Comparison of ENCODE assay signal across 8 mouse cellular contexts in the genomic region with DNA sequence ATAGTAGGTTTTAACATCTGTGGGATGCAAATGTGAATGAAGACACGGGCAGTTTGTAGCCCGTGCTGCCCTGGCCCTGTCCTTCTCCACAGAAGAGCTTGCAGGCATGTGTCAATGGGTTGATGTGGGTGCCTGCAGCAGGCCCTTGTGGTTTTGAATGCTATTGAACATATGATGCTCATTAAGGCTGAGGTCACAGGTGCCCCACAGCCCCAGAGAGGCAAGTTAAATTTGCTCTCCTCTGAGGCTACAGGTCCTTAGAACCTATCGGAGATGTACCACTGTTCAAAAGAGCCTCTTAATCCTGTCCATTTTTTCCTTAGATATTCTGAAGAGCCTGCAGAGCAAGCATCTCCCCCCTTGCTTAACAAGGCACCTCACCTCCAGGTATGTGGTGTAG.
DNase-seq lines count a peak whose midpoint lies in the region; ATAC-seq and TF ChIP-seq lines count a peak whose summit lies in the region.

No protein-coding gene starts in this region.

- H3K4me1 ChIP-seq in kidney, embryonic 15.5 days, result peaks cover 28% of the 10 kb centered on the region
- H3K4me1 ChIP-seq in embryonic facial prominence, embryonic 15.5 days, result peaks cover 48% of the 10 kb centered on the region
- peaks cover 39% of the 10 kb centered on the region for H3K4me1 ChIP-seq in hindbrain, embryonic 15.5 days (replicated peaks)

- no peak overlapping the region for H3ac ChIP-seq in myocyte (ENCODE audit: control insufficient read depth, insufficient read length)

- H3K27ac ChIP-seq in kidney, embryonic 15.5 days, result peak overlapping the region; percentile 90
- peak overlapping the region; percentile 90 for H3K27ac ChIP-seq in embryonic facial prominence, embryonic 15.5 days (replicated peaks)
- peak overlapping the region; percentile 74 for H3K27ac ChIP-seq in hindbrain, embryonic 15.5 days (replicated peaks)

- H3K79me2 ChIP-seq in myocyte (ENCODE audit: control insufficient read depth, insufficient read depth), result no peaks in the 10 kb centered on the region

- no peak overlapping the region for H3K9ac ChIP-seq in kidney, embryonic 15.5 days
- H3K9ac ChIP-seq in embryonic facial prominence, embryonic 15.5 days, result no peak overlapping the region
- no peak overlapping the region for H3K9ac ChIP-seq in hindbrain, embryonic 15.5 days

- no peak for DNase-seq in kidney, postnatal 36 days
- no peak for DNase-seq in urinary bladder, postnatal 25 days (ENCODE audit: low spot score)
- no peak for DNase-seq in thymus, postnatal 0 days (ENCODE audit: low spot score)
- no peak for DNase-seq in left cerebral cortex, postnatal 14 days (ENCODE audit: low spot score in 2 of 2)

- H3K27me3 ChIP-seq in kidney, embryonic 15.5 days, result no peaks in the 10 kb centered on the region
- no peaks in the 10 kb centered on the region for H3K27me3 ChIP-seq in embryonic facial prominence, embryonic 15.5 days
- no peaks in the 10 kb centered on the region for H3K27me3 ChIP-seq in hindbrain, embryonic 15.5 days
- no peaks in the 10 kb centered on the region for H3K27me3 ChIP-seq in myocyte (ENCODE audit: control insufficient read depth, insufficient read depth, insufficient read length)

- H3K4me2 ChIP-seq in kidney, embryonic 15.5 days, result peak overlapping the region; percentile 37
- H3K4me2 ChIP-seq in embryonic facial prominence, embryonic 15.5 days (replicated peaks), result peak overlapping the region; percentile 35
- H3K4me2 ChIP-seq in hindbrain, embryonic 15.5 days, result peak overlapping the region; percentile 26; the same call in 1 of the 2 replicates
- H3K4me2 ChIP-seq in myocyte (ENCODE audit: low read depth), result peak overlapping the region; percentile 78

- ATAC-seq in kidney, embryonic 15.5 days (replicated peaks; ENCODE audit: low FRiP score), result 0 out of 2 replicates have a peak, but pooled peaks have one; percentile 9
- peak; percentile 37 for ATAC-seq in embryonic facial prominence, embryonic 15.5 days (ENCODE audit: insufficient number of reproducible peaks, low FRiP score, low TSS enrichment, low read depth)
- peak; percentile 13; the same call in 1 of the 2 replicates for ATAC-seq in hindbrain, embryonic 15.5 days (ENCODE audit: low FRiP score, low read depth)

- no peaks in the 10 kb centered on the region for H3K36me3 ChIP-seq in kidney, embryonic 15.5 days
- H3K36me3 ChIP-seq in embryonic facial prominence, embryonic 15.5 days, result no peaks in the 10 kb centered on the region
- H3K36me3 ChIP-seq in hindbrain, embryonic 15.5 days, result no peaks in the 10 kb centered on the region
- H3K36me3 ChIP-seq in myocyte (ENCODE audit: control insufficient read depth, insufficient read depth), result no peaks in the 10 kb centered on the region

- no peak overlapping the region for H3K4me3 ChIP-seq in kidney, embryonic 15.5 days (replicated peaks)
- H3K4me3 ChIP-seq in embryonic facial prominence, embryonic 15.5 days (replicated peaks), result no peak overlapping the region
- no peak overlapping the region for H3K4me3 ChIP-seq in hindbrain, embryonic 15.5 days
- no peak overlapping the region for H3K4me3 ChIP-seq in myocyte

- H3K9me3 ChIP-seq in kidney, embryonic 15.5 days (replicated peaks), result no peaks in the 10 kb centered on the region
- H3K9me3 ChIP-seq in embryonic facial prominence, embryonic 15.5 days (replicated peaks), result no peaks in the 10 kb centered on the region
- no peaks in the 10 kb centered on the region for H3K9me3 ChIP-seq in hindbrain, embryonic 15.5 days

- no peak for TF ChIP-seq POLR2A in myocyte (IDR thresholded peaks at IDR 0.05; ENCODE audit: insufficient read length, low read depth)

- WGBS in kidney, embryonic 15.5 days, result 35% methylated on average over 3 of the region's 3 CpGs
- WGBS in embryonic facial prominence, embryonic 15.5 days, result 24% methylated on average over 3 of the region's 3 CpGs
- 53% methylated on average over 3 of the region's 3 CpGs for WGBS in hindbrain, embryonic 15.5 days

- intact Hi-C loops in left cerebral cortex, postnatal 14 days (cut with DNase I), result no loop called here

TF ChIP-seq in myocyte, 11 proteins besides CTCF, POLR2A, EP300 and RAD21:
- TF ChIP-seq MAX (IDR thresholded peaks at IDR 0.05; ENCODE audit: low read depth), result no peak
- no peak for TF ChIP-seq REST (IDR thresholded peaks at IDR 0.05; ENCODE audit: insufficient read depth, insufficient read length)
- no peak for TF ChIP-seq E2F4 (IDR thresholded peaks at IDR 0.05; ENCODE audit: insufficient read depth)
- TF ChIP-seq MYOD1 (IDR thresholded peaks at IDR 0.05; ENCODE audit: control insufficient read depth in 1 of 3, insufficient read length in 2 of 3, low read depth in 2 of 3), result no peak
- TF ChIP-seq CEBPB (IDR thresholded peaks at IDR 0.05; ENCODE audit: insufficient read depth, poor library complexity, severe bottlenecking), result no peak
- no peak for TF ChIP-seq MYOG (IDR thresholded peaks at IDR 0.05; ENCODE audit: control insufficient read depth in 1 of 3, insufficient read depth in 1 of 3, insufficient read length in 2 of 3, low read depth in 2 of 3)
- TF ChIP-seq TCF12 (IDR thresholded peaks at IDR 0.05; ENCODE audit: insufficient read depth, poor library complexity, severe bottlenecking), result no peak
- no peak for TF ChIP-seq SRF (IDR thresholded peaks at IDR 0.05; ENCODE audit: control insufficient read depth, insufficient read length, low read depth)
- no peak for TF ChIP-seq TCF3 (IDR thresholded peaks at IDR 0.05; ENCODE audit: insufficient read length, low read depth)
- TF ChIP-seq POLR2AphosphoS2 (IDR thresholded peaks at IDR 0.05; ENCODE audit: insufficient read length, low read depth), result no peak

Comparison
In these comparisons a context has a peak if more than half of its experiments do, and no peak if none do; other contexts are left out.
1. H3K4me2 ChIP-seq: peak in every context shown above with its lines; median percentile 78 in myocyte; 37 in kidney, embryonic 15.5 days; 35 in embryonic facial prominence, embryonic 15.5 days; 26 in hindbrain, embryonic 15.5 days.